Mouse (Mus musculus) forebrain, embryonic 12.5 days (tissue): ENCODE measurements at regions not wholly inside any gene's neighbourhood (a gene's known extent, or its start where the extent isn't known, plus 50 kb on each side); places are given as distances from the start of the nearest gene placed in this dataset.
"Not testable (repeated sequence)": the region's sequence is repeated elsewhere in the genome, so short reads cannot be mapped to it uniquely, and the experiment has no call there.

Experiments used
- ATAC-seq: fragments of 200-750 bp; cut with Nextera tagmentation; 2 replicates; pipeline ENCODE4 v1.8.0; 2017; ENCODE audit warnings: moderate TSS enrichment; ENCODE audit not compliant: low FRiP score
- H3K27ac ChIP-seq: fragments of 300-500 bp; sonication (generic); 2 replicates; pipeline ENCODE4 v1.5.1; 2016; ENCODE audit warnings: mild to moderate bottlenecking
- H3K27me3 ChIP-seq: fragments of 300-500 bp; sonication (generic); 2 replicates; pipeline ENCODE4 v1.6.1; 2016; ENCODE audit warnings: mild to moderate bottlenecking
- H3K36me3 ChIP-seq: fragments of 300-500 bp; sonication (generic); replicated peaks from 2 replicates; pipeline ENCODE4 v1.6.1; 2016; ENCODE audit warnings: mild to moderate bottlenecking
- H3K4me1 ChIP-seq: fragments of 300-500 bp; sonication (generic); 2 replicates; pipeline ENCODE4 v1.6.1; 2016
- H3K4me2 ChIP-seq: fragments of 300-500 bp; sonication (generic); 2 replicates; pipeline ENCODE4 v1.6.1; 2016; ENCODE audit warnings: mild to moderate bottlenecking, moderate library complexity
- H3K4me3 ChIP-seq: fragments of 300-500 bp; sonication (generic); replicated peaks from 2 replicates; pipeline ENCODE4 v1.5.1; 2016; ENCODE audit warnings: mild to moderate bottlenecking
- H3K9ac ChIP-seq: fragments of 300-500 bp; sonication (generic); 2 replicates; pipeline ENCODE4 v1.6.1; 2016; ENCODE audit warnings: mild to moderate bottlenecking
- H3K9me3 ChIP-seq: fragments of 300-500 bp; sonication (generic); 2 replicates; pipeline ENCODE4 v1.6.1; 2016
- WGBS: fragments of 180-500 bp; shearing (Covaris S2); methylation state at CpG from one replicate; pipeline ENCODE4 v1.1.7; 2016; 5-methylcytosine and 5-hydroxymethylcytosine counted together

GRCm38 (mm10) chr13:102016518-102016917 is 248.5 kb upstream of the Pik3r1 start:
- ATAC-seq: no peak
- H3K27ac ChIP-seq: no peak overlapping the region
- no peaks in the 10 kb centered on the region for H3K36me3 ChIP-seq
- no peak overlapping the region for H3K4me2 ChIP-seq
- H3K9ac ChIP-seq: no peak overlapping the region
- H3K9me3 ChIP-seq: no peaks in the 10 kb centered on the region
- H3K27me3 ChIP-seq: no peaks in the 10 kb centered on the region
- H3K4me1 ChIP-seq: no peaks in the 10 kb centered on the region
- 94% methylated on average over 5 of the region's 5 CpGs for WGBS
- H3K4me3 ChIP-seq: no peak overlapping the region

- 82% methylated on average over 1 of the region's 1 CpGs for WGBS
- no peak overlapping the region for H3K4me3 ChIP-seq
- no peaks in the 10 kb centered on the region for H3K27me3 ChIP-seq
- no peaks in the 10 kb centered on the region for H3K36me3 ChIP-seq
- no peak overlapping the region for H3K9ac ChIP-seq
- no peaks in the 10 kb centered on the region for H3K9me3 ChIP-seq
- H3K27ac ChIP-seq: no peak overlapping the region
- no peak for ATAC-seq
- no peaks in the 10 kb centered on the region for H3K4me1 ChIP-seq
- no peak overlapping the region for H3K4me2 ChIP-seq
Measured at GRCm38 (mm10) chr13:102022273-102022672, 254.3 kb upstream of the Pik3r1 start.

GRCm38 (mm10) chr13:102022757-102023156 is 254.7 kb upstream of the Pik3r1 start:
- Histone ChIP-seq H3K27me3 (no peaks in the 10 kb centered on the region), H3K9ac (no peak overlapping the region), H3K4me1 (no peaks in the 10 kb centered on the region), H3K4me2 (no peak overlapping the region), H3K36me3 (no peaks in the 10 kb centered on the region), H3K4me3 (no peak overlapping the region), H3K9me3 (no peaks in the 10 kb centered on the region), H3K27ac (no peak overlapping the region)
- 87% methylated on average over 4 of the region's 4 CpGs for WGBS
- no peak for ATAC-seq

- Histone ChIP-seq H3K27ac (no peak overlapping the region), H3K4me1 (no peaks in the 10 kb centered on the region), H3K4me2 (no peak overlapping the region), H3K36me3 (no peaks in the 10 kb centered on the region), H3K4me3 (no peak overlapping the region), H3K27me3 (no peaks in the 10 kb centered on the region), H3K9me3 (no peaks in the 10 kb centered on the region), H3K9ac (no peak overlapping the region)
- no peak for ATAC-seq
- 97% methylated on average over 1 of the region's 1 CpGs for WGBS
Measured at GRCm38 (mm10) chr13:102023624-102024023, 255.6 kb upstream of the Pik3r1 start.

GRCm38 (mm10) chr13:102025138-102025537 is 257.1 kb upstream of the Pik3r1 start:
- no peak overlapping the region for H3K4me2 ChIP-seq
- no peak overlapping the region for H3K27ac ChIP-seq
- ATAC-seq: no peak
- no peaks in the 10 kb centered on the region for H3K27me3 ChIP-seq
- whole genome bisulfite sequencing: 78% methylated on average over 3 of the region's 3 CpGs
- no peaks in the 10 kb centered on the region for H3K4me1 ChIP-seq
- H3K4me3 ChIP-seq: no peak overlapping the region
- no peak overlapping the region for H3K9ac ChIP-seq
- H3K9me3 ChIP-seq: no peaks in the 10 kb centered on the region
- H3K36me3 ChIP-seq: no peaks in the 10 kb centered on the region

- ATAC-seq: not testable (repeated sequence)
- WGBS: 92% methylated on average over 2 of the region's 2 CpGs
Measured at GRCm38 (mm10) chr13:102025547-102025946, 257.5 kb upstream of the Pik3r1 start.

GRCm38 (mm10) chr13:102031416-102031815 is 263.4 kb upstream of the Pik3r1 start:
- H3K27me3 ChIP-seq: no peaks in the 10 kb centered on the region
- WGBS: 87% methylated on average over 4 of the region's 4 CpGs

More at GRCm38 (mm10) chr13:102025547-102025946, 257.5 kb upstream of the Pik3r1 start:
- not testable (repeated sequence) for H3K4me2 ChIP-seq, H3K36me3 ChIP-seq, H3K9ac ChIP-seq, H3K4me3 ChIP-seq, H3K27me3 ChIP-seq, H3K27ac ChIP-seq, H3K4me1 ChIP-seq, H3K9me3 ChIP-seq

GRCm38 (mm10) chr13:102034484-102034883 is 266.5 kb upstream of the Pik3r1 start:
- Histone ChIP-seq H3K4me1 (no peaks in the 10 kb centered on the region), H3K27me3 (no peaks in the 10 kb centered on the region), H3K27ac (no peak overlapping the region), H3K4me2 (no peak overlapping the region), H3K9me3 (no peaks in the 10 kb centered on the region), H3K4me3 (no peak overlapping the region), H3K9ac (no peak overlapping the region), H3K36me3 (no peaks in the 10 kb centered on the region)
- no peak for ATAC-seq
- 55% methylated on average over 4 of the region's 4 CpGs for WGBS

More at GRCm38 (mm10) chr13:102031416-102031815, 263.4 kb upstream of the Pik3r1 start:
- H3K4me1 ChIP-seq: no peaks in the 10 kb centered on the region
- no peaks in the 10 kb centered on the region for H3K9me3 ChIP-seq
- H3K4me2 ChIP-seq: no peak overlapping the region
- no peak overlapping the region for H3K4me3 ChIP-seq
- no peak overlapping the region for H3K27ac ChIP-seq
- H3K36me3 ChIP-seq: no peaks in the 10 kb centered on the region
- no peak for ATAC-seq
- H3K9ac ChIP-seq: no peak overlapping the region

- Histone ChIP-seq H3K4me1 (no peaks in the 10 kb centered on the region), H3K4me3 (no peak overlapping the region), H3K27ac (no peak overlapping the region), H3K9me3 (no peaks in the 10 kb centered on the region), H3K9ac (no peak overlapping the region), H3K36me3 (no peaks in the 10 kb centered on the region), H3K27me3 (no peaks in the 10 kb centered on the region), H3K4me2 (no peak overlapping the region)
- WGBS: 88% methylated on average over 5 of the region's 5 CpGs
- ATAC-seq: no peak
Measured at GRCm38 (mm10) chr13:102036001-102036400, 268.0 kb upstream of the Pik3r1 start.

GRCm38 (mm10) chr13:102036819-102037624 is 269.0 kb upstream of the Pik3r1 start:
- Histone ChIP-seq H3K27me3 (no peaks in the 10 kb centered on the region), H3K4me2 (no peak overlapping the region), H3K9me3 (no peaks in the 10 kb centered on the region), H3K4me1 (no peaks in the 10 kb centered on the region), H3K4me3 (no peak overlapping the region), H3K9ac (no peak overlapping the region), H3K36me3 (no peaks in the 10 kb centered on the region), H3K27ac (no peak overlapping the region)
- no peak for ATAC-seq
- 83% methylated on average over 7 of the region's 7 CpGs for WGBS

- Histone ChIP-seq H3K9ac (no peak overlapping the region), H3K4me2 (no peak overlapping the region), H3K4me1 (no peaks in the 10 kb centered on the region), H3K36me3 (no peaks in the 10 kb centered on the region), H3K27ac (no peak overlapping the region), H3K4me3 (no peak overlapping the region), H3K27me3 (no peaks in the 10 kb centered on the region), H3K9me3 (no peaks in the 10 kb centered on the region)
- 91% methylated on average over 3 of the region's 3 CpGs for WGBS
- no peak for ATAC-seq
Measured at GRCm38 (mm10) chr13:102060213-102060612, 292.2 kb upstream of the Pik3r1 start.

GRCm38 (mm10) chr13:102064590-102065273 is 296.7 kb upstream of the Pik3r1 start:
- Histone ChIP-seq H3K36me3 (no peaks in the 10 kb centered on the region), H3K27me3 (no peaks in the 10 kb centered on the region), H3K4me2 (no peak overlapping the region), H3K27ac (no peak overlapping the region), H3K9ac (no peak overlapping the region), H3K4me3 (no peak overlapping the region), H3K4me1 (no peaks in the 10 kb centered on the region), H3K9me3 (no peaks in the 10 kb centered on the region)
- no peak for ATAC-seq
- 76% methylated on average over 7 of the region's 7 CpGs for WGBS

GRCm38 (mm10) chr13:102065274-102065640 is 297.2 kb upstream of the Pik3r1 start:
- no peaks in the 10 kb centered on the region for H3K4me1 ChIP-seq
- no peaks in the 10 kb centered on the region for H3K9me3 ChIP-seq
- ATAC-seq: no peak
- 79% methylated on average over 5 of the region's 5 CpGs for WGBS
- H3K4me3 ChIP-seq: no peak overlapping the region
- H3K27ac ChIP-seq: no peak overlapping the region
- no peaks in the 10 kb centered on the region for H3K36me3 ChIP-seq
- H3K9ac ChIP-seq: no peak overlapping the region
- no peaks in the 10 kb centered on the region for H3K27me3 ChIP-seq
- no peak overlapping the region for H3K4me2 ChIP-seq
